Mouse (Mus musculus): ENCODE measurements at regions not wholly inside any gene's neighbourhood (a gene's known extent, or its start where the extent isn't known, plus 50 kb on each side); places are given as distances from the start of the nearest gene placed in this dataset.

DNA sequence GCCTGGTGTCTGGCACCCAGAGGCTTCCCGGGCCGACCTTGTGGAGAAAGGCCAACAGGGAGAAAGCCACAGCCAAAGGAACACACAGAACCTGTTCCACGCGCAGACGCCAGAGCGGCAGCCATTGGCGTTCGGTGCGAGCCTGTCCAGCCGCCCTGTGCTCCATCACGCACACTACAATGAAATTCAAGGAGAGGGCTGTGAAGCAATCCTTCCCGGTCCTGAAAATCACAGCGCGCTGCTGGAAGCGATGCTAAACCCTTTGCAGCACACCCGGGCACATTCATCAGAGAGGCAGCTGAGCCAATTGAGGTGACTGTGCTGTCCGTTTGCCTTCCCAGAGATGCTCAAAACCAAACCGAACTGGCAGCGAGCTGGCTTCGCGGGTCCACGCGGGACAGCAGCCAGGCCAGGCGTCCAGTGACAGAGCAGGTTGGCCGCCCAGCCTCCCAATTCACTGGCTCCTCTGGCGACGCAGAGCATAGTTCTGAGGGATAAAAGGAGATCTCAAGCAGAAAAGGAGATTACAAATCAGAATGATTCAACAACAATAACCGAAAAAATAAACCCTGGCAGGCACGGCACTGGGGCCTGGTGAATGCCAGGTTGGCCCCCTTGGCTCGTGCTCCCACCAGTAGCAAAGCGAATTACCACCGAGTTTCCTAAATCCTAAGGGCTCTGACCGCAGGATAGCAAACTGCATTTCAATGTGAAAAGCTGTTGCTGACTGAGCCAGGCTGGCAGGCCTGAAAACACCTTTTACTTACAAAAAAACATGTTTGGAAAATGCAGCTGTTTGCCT is 83.1 kb upstream of the Foxd3 start:
- TF ChIP-seq CTCF (IDR thresholded peaks at IDR 0.05; ENCODE audit: low read depth), result no peak
- Histone ChIP-seq H3K4me3 (replicated peaks; ENCODE audit: low read depth, low read length) (peak overlapping the region; percentile 19), H3K4me1 (replicated peaks; ENCODE audit: insufficient read depth, low read length) (no peaks in the 10 kb centered on the region), H3K36me3 (ENCODE audit: insufficient read depth, low read length) (no peaks in the 10 kb centered on the region), H3K9ac (ENCODE audit: low read depth, low read length) (no peak overlapping the region), H3K4me2 (ENCODE audit: low read length) (peak overlapping the region; percentile 51), H3K27ac (no peak overlapping the region), H3K27me3 (ENCODE audit: insufficient read depth, low read length) (0 out of 2 replicates have a peak, but pooled peaks cover 3% of the 10 kb centered on the region), H3K9me3 (replicated peaks; ENCODE audit: low read length) (no peaks in the 10 kb centered on the region)
- ATAC-seq (replicated peaks; ENCODE audit: low FRiP score, low read depth) (no peak), DNase-seq (ENCODE audit: low spot score) (peak; percentile 38)
- WGBS, result 3% methylated on average over 33 of the region's 33 CpGs

- Histone ChIP-seq H3K27me3 (ENCODE audit: insufficient read depth, low read length) (0 out of 2 replicates have a peak, but pooled peaks cover 3% of the 10 kb centered on the region), H3K4me3 (replicated peaks; ENCODE audit: low read depth, low read length) (no peak overlapping the region), H3K36me3 (ENCODE audit: insufficient read depth, low read length) (no peaks in the 10 kb centered on the region), H3K9me3 (replicated peaks; ENCODE audit: low read length) (no peaks in the 10 kb centered on the region), H3K9ac (ENCODE audit: low read depth, low read length) (no peak overlapping the region), H3K4me2 (ENCODE audit: low read length) (no peak overlapping the region), H3K4me1 (replicated peaks; ENCODE audit: insufficient read depth, low read length) (no peaks in the 10 kb centered on the region), H3K27ac (no peak overlapping the region)
- WGBS, result 51% methylated on average over 11 of the region's 11 CpGs
- ATAC-seq (replicated peaks; ENCODE audit: low FRiP score, low read depth) (no peak), DNase-seq (ENCODE audit: low spot score) (no peak)
- no peak for TF ChIP-seq CTCF (IDR thresholded peaks at IDR 0.05; ENCODE audit: low read depth)
Observed at GRCm38 (mm10) chr4:99574021-99574531, 82.0 kb upstream of the Foxd3 start.

- WGBS, result 48% methylated on average over 4 of the region's 4 CpGs
- H3K27me3 ChIP-seq (ENCODE audit: insufficient read depth, low read length), result 0 out of 2 replicates have a peak, but pooled peaks cover 3% of the 10 kb centered on the region
- no peak overlapping the region for H3K4me2 ChIP-seq (ENCODE audit: low read length)
- H3K4me1 ChIP-seq (replicated peaks; ENCODE audit: insufficient read depth, low read length), result no peaks in the 10 kb centered on the region
- ATAC-seq (replicated peaks; ENCODE audit: low FRiP score, low read depth), result no peak
- no peaks in the 10 kb centered on the region for H3K9me3 ChIP-seq (replicated peaks; ENCODE audit: low read length)
- no peak overlapping the region for H3K4me3 ChIP-seq (replicated peaks; ENCODE audit: low read depth, low read length)
- DNase-seq (ENCODE audit: low spot score), result no peak
- no peak overlapping the region for H3K27ac ChIP-seq
- H3K36me3 ChIP-seq (ENCODE audit: insufficient read depth, low read length), result no peaks in the 10 kb centered on the region
- H3K9ac ChIP-seq (ENCODE audit: low read depth, low read length), result no peak overlapping the region
- TF ChIP-seq CTCF (IDR thresholded peaks at IDR 0.05; ENCODE audit: low read depth), result no peak
Observed at GRCm38 (mm10) chr4:99574984-99575383, 81.1 kb upstream of the Foxd3 start.

DNA sequence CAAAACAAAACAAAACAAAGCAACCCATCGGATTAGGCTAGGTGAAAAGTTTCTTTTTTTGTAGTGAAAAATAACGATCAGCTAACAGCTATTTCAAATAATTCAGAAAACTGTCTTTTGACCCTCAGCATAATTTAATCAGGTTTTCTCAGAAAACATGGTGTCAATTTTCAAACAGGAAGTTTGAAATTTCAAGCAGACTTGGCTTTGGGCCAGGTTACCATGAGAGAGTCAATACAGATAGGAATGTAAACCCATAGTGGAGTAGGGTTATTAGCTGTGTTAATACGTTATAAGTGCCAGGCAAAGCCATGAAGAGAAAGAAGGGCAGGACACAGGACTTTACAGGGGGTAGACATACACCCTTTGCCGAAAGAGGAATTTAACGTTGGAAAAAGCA is 58.3 kb upstream of the Foxd3 start:
- Histone ChIP-seq H3K36me3 (ENCODE audit: insufficient read depth, low read length) (no peaks in the 10 kb centered on the region), H3K27ac (no peak overlapping the region), H3K9me3 (replicated peaks; ENCODE audit: low read length) (no peaks in the 10 kb centered on the region), H3K4me1 (replicated peaks; ENCODE audit: insufficient read depth, low read length) (no peaks in the 10 kb centered on the region), H3K4me3 (replicated peaks; ENCODE audit: low read depth, low read length) (no peak overlapping the region), H3K27me3 (ENCODE audit: insufficient read depth, low read length) (no peaks in the 10 kb centered on the region), H3K4me2 (ENCODE audit: low read length) (no peak overlapping the region), H3K9ac (ENCODE audit: low read depth, low read length) (no peak overlapping the region)
- DNase-seq (ENCODE audit: low spot score) (no peak), ATAC-seq (replicated peaks; ENCODE audit: low FRiP score, low read depth) (no peak)
- no peak for TF ChIP-seq CTCF (IDR thresholded peaks at IDR 0.05; ENCODE audit: low read depth)
- 61% methylated on average over 5 of the region's 5 CpGs for WGBS

GRCm38 (mm10) chr4:99600741-99601140 is 55.4 kb upstream of the Foxd3 start:
- no peaks in the 10 kb centered on the region for H3K9me3 ChIP-seq (replicated peaks; ENCODE audit: low read length)
- no peak overlapping the region for H3K4me2 ChIP-seq (ENCODE audit: low read length)
- no peak overlapping the region for H3K4me3 ChIP-seq (replicated peaks; ENCODE audit: low read depth, low read length)
- 61% methylated on average over 10 of the region's 10 CpGs for WGBS
- H3K36me3 ChIP-seq (ENCODE audit: insufficient read depth, low read length), result no peaks in the 10 kb centered on the region
- no peak overlapping the region for H3K27ac ChIP-seq
- no peak for DNase-seq (ENCODE audit: low spot score)
- ATAC-seq (replicated peaks; ENCODE audit: low FRiP score, low read depth), result no peak
- TF ChIP-seq CTCF (IDR thresholded peaks at IDR 0.05; ENCODE audit: low read depth), result no peak
- no peaks in the 10 kb centered on the region for H3K4me1 ChIP-seq (replicated peaks; ENCODE audit: insufficient read depth, low read length)
- no peak overlapping the region for H3K9ac ChIP-seq (ENCODE audit: low read depth, low read length)
- no peaks in the 10 kb centered on the region for H3K27me3 ChIP-seq (ENCODE audit: insufficient read depth, low read length)

DNA sequence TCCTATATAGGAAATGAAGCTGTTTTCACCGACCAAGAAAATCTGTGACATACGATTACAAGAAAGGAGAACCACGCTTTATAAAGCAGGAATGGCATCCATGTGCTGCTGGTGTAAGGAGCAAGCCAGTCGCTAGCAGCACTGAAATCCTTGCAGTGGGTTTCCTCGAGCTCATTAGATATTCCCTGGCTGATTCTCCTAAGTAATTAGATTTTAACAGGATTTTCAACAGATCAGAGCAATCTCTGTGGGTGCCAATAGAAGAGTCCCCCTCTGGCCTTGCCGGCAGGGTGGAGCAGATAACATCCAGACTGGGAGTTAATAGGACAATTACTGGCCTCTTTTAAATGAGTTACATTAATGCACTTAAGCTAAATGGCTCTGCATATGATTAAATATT is 54.6 kb upstream of the Foxd3 start:
- Histone ChIP-seq H3K4me2 (ENCODE audit: low read length) (no peak overlapping the region), H3K4me1 (replicated peaks; ENCODE audit: insufficient read depth, low read length) (no peaks in the 10 kb centered on the region), H3K36me3 (ENCODE audit: insufficient read depth, low read length) (no peaks in the 10 kb centered on the region), H3K9me3 (replicated peaks; ENCODE audit: low read length) (no peaks in the 10 kb centered on the region), H3K4me3 (replicated peaks; ENCODE audit: low read depth, low read length) (no peak overlapping the region), H3K9ac (ENCODE audit: low read depth, low read length) (no peak overlapping the region), H3K27me3 (ENCODE audit: insufficient read depth, low read length) (no peaks in the 10 kb centered on the region), H3K27ac (no peak overlapping the region)
- WGBS, result 53% methylated on average over 6 of the region's 6 CpGs
- no peak for TF ChIP-seq CTCF (IDR thresholded peaks at IDR 0.05; ENCODE audit: low read depth)
- DNase-seq (ENCODE audit: low spot score) (no peak), ATAC-seq (replicated peaks; ENCODE audit: low FRiP score, low read depth) (no peak)

Data from kidney, postnatal 0 days (tissue).